Mouse (Mus musculus): ENCODE results near the gene Pdk2.

GRCm38 (mm10) chr11:94994947-94995772 is 46.0 kb downstream of the Pdk2 start:
- TF ChIP-seq CTCF (IDR thresholded peaks at IDR 0.05; ENCODE audit: low read depth), result no peak
- no peak for TF ChIP-seq EP300 (optimal IDR thresholded peaks at IDR 0.05)

Measured in stomach, postnatal 0 days (tissue).